Mouse (Mus musculus): ENCODE results near the gene Gm17428.
A peak's percentile ranks its signal among the peaks of the same experiment; 100 is the strongest.
"Not testable (repeated sequence)": the region's sequence is repeated elsewhere in the genome, so short reads cannot be mapped to it uniquely, and the experiment has no call there.

The Gm17428 gene

DNA sequence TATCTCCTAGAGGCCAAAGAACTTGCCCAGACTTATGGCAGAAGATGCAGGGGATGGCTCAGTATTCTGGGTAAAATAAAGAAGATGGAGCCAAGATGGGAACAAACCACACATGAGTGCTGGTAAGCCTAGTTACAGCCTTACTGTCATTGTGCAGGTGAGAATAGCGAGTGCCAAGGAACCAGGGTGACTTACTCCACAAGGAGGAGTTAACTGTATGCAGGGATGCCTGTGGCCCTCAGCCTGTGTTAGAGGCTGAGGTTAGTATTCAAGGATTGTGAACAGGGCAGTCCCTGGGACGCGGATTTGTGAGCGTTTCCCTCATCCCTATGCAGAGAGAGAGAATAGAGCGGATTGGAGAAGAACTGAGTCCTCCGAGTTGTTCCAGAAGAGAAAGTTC, 25.1 kb upstream of the Gm17428 start:
- no peak for DNase-seq (ENCODE audit: low read depth, low spot score)

DNA sequence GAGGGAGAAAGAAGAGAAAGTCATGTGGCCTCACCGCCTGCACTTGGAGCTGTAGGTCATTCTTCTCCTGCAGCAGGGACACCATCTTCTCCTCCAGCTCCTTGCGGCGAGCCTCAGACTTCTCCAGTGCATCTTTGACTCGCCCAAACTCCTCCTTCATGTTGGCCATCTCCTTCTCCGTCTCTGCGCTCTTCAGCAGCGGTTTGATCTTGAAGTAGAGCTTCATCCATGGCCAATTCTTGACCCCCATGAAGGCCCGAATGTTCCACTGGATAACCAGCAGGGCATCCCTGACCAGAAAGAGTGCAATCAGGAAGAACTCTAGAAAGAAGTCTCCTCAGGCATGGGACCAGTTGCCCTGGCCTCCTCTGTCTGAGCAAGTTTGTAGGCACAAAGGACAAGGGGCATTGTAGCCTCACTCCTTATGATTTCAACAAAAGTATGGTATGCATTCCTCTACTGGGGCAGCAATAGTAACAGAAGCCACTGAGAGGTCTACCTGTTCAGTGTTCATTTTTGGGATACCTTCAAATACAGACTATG, 23.0 kb upstream of the Gm17428 start:
- no peak for DNase-seq (ENCODE audit: low read depth, low spot score)

DNA sequence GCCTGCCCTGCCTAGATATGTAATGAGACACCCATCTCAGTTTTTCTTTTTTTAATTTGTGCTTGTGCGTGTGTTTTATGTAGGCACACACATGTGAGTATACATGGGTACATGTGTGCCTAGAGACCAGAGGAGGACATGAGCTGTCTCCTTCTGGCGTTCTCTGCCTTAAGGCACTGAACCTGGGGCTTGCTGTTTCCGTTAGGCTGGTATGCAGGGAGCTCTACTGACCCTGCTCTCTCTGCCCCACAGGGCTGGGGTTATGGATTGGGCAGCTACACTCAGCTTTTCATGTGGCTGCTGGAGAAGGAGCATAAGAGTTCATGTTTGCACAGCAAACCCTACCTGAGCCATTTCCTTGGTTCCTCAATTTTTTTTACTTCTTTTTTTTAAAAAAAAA, 22.3 kb upstream of the Gm17428 start:
- no peak for DNase-seq (ENCODE audit: low read depth, low spot score)

DNA sequence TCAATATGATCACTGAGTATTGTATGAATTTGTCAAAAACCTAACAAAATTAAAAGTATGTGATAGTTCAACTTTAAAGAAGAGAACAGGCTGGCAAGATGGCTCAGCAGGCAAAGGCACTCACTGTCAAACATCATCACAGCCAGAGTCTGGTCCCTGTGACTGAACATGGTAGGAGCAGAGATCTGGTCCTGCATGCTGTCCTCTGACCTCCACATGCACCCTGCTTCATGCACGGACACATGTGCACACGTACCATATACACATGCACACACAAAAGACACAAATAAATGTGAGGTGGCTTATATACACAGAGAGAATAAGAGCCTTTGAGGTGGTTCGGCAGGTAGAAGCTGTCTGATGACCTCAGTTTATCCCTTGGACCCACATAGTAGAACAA, 21.3 kb upstream of the Gm17428 start:
- DNase-seq (ENCODE audit: low read depth, low spot score): no peak

DNA sequence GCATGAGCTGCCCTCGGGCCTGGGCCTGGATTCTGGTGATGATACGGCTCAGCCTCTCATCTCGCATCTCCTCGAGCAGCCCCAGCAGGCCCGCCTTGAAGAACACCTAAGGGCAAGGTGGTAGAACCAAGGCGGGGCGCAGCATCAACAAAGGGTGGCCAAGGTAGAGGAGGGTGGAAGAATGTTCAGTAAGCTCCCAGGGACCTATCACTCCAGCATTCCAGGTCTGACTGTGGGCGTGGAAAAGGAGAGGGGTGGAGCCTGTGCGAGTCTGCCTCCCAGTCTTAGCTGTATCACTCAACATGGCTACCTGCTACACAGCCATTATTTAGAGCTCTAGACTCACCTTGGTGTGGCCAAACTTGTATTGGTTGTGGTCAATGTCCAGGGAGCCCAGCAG, 20.2 kb upstream of the Gm17428 start:
- DNase-seq (ENCODE audit: low read depth, low spot score): no peak

DNA sequence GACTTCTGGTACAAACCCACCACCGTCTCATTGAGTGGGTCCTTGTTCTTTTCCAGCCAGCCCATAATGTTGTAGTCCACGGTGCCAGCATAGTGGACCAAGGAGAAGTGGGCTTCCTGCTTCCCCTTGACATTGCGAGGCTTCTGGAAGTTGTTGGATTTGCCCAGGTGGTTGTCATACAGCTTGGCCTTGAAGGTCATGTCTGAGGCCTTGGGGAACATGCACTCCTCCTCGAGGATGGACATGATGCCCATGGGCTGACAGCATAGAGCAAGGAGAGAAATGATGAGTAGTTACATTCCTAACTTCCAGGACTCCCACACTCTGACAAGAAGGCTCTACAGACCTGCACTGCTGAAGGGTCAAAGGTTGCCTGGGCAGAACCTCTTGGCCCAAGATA, 18.2 kb upstream of the Gm17428 start:
- DNase-seq (ENCODE audit: low read depth, low spot score): no peak

DNA sequence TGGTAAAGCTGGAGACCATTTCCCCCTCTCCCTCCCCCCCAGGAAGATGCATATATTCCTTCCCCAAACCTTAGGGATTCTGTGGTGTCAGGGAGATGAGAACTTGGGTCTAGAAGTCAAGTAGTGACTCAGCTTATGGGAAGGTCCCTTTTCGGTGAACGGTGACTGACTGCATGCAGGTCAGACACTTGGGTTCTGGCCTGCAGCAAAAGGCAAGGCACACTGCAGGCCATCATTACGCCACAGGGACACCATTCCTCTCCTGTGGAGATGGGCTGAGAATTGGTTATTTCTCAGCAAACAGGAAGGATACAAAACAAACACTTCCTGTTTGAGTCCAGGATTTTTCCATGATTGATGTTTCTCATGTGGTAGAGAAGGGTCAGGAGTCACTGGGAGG, 17.5 kb upstream of the Gm17428 start:
- no peak for DNase-seq (ENCODE audit: low read depth, low spot score)

DNA sequence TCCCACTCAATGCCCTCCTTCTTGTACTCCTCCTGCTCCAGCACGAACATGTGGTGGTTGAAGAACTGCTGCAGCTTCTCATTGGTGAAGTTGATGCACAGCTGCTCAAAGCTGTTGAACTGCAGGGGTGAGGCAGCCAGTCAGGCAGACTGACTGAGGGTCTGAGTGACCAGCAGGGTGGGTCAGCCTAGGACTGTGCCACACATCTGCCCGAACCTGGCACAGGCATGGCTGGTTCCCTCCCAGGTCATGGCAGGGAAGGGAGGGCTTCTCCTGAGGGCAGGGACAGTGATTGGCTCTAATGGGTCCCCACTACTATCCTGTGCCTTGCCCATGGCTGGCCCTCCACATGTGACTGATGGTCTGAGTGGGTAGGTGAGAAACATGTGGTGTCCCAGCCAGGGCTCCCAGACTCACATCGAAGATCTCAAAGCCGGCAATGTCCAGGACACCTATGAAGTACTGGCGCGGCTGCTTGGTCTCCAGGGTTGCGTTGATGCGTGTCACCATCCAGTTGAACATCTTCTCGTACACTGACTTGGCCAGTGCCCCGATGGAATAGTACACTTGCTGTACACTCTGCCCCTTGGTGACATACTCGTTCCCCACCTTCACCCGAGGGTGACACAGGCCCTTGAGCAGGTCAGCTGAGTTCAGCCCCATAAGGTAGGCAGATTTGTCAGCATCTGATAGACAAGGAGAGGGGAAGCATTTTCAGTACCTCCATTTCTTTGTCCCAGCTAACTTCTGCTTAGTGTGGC, 16.7 kb upstream of the Gm17428 start:
- DNase-seq (ENCODE audit: low read depth, low spot score): not testable (repeated sequence)

DNA sequence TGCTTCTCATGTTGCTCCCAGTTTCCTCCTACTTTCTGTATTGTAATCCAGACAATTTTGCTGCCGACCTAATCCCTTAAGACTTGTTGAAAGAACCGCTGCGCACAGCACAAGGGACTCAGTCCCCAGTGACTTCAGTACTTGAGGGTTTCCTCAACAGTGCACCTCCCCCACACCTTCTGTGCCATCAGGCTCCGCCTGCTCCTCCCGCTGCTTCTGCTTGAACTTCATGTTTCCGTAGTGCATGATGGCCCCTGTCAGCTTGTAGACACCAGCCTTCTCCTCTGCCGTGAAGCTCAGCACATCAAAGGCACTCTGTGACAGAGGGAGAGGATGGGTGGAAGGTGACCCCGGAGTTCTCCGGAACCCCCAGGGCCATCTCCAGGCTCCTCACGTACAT, 16.0 kb upstream of the Gm17428 start:
- DNase-seq (ENCODE audit: low read depth, low spot score): no peak

DNA sequence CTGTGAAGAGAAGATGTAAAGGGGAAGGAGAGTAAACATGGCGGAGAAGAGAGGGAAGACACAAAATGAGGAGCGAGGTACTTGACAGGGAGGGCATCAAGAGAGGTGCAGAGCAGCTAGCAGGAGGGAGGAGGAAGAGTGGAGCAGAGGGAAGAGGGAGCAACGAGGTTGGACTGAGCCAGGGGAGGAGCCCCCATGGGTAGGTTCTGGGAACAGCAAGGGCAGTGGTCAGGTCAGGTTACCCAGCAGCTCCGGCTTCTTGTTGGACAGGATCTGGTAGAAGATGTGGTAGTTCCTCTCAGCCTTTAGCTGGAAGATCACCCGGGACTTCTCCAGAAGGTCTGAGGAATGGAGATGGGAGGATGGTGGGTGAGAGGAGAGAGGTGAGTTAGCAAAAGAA, 15.2 kb upstream of the Gm17428 start:
- no peak for DNase-seq (ENCODE audit: low read depth, low spot score)

DNA sequence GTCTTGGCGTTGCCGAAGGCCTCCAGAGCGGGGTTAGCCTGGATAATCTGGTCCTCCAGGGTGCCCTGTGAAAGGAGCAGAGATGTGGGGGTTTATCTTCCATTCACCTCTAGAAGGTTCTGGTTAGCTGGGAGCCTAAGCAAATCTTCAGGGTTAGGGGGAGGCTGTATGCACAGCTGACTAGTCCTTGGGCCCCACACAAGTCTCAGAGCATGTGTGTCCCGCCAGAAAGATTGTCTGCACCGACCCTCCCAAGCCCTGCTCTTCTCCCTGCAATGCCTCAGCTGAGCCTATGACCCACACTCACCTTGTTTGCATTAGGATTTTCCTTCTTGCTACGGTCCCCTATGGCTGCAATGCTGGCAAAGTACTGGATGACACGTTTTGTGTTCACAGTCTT, 14.0 kb upstream of the Gm17428 start:
- DNase-seq (ENCODE audit: low read depth, low spot score): no peak

DNA sequence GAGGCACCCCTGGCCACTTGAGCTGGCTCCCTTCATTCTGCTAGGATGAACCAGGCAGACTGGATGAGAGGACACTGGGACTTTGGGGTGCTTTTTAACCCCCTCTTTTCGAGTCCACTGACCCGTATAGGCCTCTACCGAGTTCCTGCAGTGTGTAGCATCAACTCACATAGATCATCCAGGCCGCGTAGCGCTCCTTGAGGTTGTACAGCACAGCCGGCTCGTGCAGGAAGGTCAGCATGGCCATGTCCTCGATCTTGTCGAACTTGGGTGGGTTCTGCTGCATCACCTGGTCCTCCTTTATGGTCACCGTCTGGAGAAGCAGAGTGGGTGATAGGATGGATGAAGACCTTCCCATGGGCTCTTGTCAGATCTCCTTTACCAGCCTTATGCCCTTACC, 13.0 kb upstream of the Gm17428 start:
- DNase-seq (ENCODE audit: low read depth, low spot score): no peak

DNA sequence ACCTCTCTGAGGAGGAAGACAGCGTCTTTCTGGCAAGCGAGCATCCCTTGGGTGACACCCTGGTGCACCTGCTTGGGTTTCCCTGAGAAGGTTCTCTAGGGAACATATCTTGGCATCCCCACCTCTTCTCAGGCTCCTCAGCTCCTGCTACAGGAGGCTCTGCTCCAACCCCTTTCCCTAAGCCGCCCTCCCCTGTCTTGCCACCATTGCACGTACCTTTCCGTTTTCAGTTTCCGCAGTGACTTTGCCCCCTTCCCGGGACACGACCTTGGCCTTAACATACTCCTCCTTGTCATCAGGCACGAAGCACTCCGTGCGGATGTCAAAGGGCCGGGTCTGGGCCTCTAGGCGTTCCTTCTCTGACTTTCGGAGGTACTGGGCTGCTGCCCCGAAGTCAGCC, 11.7 kb upstream of the Gm17428 start:
- no peak for DNase-seq (ENCODE audit: low read depth, low spot score)

DNA sequence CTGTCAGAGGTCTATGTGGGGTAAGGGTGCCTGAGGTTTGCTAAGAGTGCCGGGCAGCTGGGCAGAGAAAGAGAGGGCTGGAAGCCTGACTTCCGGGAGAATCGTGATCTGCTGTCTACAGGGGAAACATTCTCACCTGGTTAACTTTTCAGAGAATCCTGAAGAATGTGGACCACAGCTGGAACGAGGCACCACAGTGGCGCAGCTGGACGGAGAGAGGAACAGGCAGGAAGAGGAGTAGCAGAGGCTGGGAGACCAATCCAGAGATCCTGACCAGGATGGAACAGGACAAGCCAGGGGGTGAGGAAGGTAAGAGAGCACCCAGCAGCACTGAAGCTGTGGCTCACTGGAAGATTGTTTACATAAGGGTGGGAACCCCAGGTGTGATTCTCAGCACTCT, 11.1 kb upstream of the Gm17428 start:
- no peak for DNase-seq (ENCODE audit: low read depth, low spot score)

DNA sequence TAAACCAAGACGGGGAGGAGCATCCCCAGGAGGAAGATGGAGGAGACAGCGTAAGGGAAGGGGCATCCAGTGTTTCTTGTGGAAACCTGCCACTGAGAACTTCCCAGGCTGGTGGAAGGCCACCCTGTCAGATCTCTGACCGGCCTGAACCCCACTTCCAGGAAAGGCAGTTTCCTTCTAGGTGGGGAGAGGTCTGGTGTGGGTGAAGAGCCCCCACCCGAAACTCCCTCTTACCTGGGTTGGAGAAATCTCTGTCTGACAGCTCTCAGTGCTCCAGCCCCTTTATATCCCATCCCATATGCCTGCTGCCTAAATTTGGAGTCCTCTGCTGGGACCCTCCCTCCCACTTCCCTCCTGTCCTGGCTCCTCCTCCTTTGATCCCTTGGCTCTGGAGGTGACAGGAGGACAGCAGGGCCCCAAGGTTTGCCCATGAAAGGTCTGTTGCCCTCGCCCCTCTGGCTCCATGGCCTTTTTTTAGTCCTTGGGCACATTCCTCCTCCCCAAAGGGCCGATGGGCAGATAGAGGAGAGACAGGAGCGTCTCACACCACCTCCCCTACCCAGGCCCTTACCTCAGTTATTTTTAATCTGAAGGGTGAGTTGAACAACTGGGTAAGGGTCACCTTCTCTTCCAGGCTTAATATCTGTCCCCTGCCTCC, 10.3 kb upstream of the Gm17428 start, which contains the start of gene Myh6:
Myh6 (minus strand) TSS at position 608 of the 658 bp plus-strand sequence.
- DNase-seq (ENCODE audit: low read depth, low spot score): no peak

DNA sequence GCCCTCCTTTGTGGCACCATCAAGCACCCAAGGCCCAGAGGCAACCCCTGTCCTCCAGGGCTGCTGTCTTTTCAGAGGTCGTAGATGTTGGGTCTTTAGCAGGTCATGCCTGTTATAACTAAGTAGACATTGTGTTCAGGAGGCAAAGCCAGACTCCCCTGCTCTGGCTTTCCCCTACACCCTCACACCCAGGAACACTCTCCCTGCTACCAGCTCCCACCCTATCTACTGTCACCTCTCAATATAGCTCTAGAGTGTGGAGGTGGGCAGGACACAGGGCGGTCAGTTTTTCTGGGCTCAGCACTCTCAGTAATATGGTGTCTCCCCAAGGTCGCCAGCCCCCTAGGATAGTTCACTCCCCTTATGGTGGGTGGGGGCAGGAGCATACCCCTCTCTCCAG, 8.9 kb upstream of the Gm17428 start:
- DNase-seq (ENCODE audit: low read depth, low spot score): no peak

DNA sequence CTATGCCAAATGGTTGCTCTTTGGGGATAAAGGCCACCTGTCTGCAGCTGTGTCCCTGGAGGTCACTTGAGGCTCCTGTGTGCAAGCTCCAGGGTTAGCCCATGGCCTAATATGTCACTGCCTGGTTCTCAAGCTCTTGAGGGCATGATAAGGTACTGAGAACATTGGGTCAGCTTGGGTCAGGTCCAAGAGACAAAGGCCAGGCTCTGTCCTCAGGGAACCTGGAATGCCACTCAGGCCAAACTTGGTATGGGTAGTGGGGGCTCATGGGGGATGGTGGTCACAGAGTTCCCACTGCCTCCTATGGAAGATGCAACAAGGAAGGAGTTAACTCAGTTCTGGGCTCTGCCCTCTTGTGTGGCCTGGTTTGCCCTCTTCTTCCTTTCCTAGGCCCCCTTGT, 8.4 kb upstream of the Gm17428 start:
- DNase-seq (ENCODE audit: low read depth, low spot score): no peak

DNA sequence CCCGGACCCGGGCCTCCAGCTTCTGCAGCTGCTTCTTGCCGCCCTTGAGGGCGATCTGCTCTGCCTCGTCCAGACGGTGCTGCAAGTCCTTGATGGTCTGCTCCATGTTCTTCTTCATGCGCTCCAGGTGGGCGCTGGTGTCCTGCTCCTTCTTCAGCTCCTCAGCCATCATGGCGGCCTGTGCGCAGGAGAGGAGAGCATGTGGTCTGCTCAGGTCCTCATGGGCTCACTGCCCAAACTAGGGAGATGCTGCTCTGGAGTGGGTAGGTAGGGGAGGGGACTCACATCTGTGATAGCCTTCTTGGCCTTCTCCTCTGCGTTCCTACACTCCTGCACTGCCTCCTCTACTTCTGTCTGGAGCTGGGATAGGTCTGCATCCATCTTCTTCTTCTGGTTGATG, 3.9 kb upstream of the Gm17428 start:
- DNase-seq (ENCODE audit: low read depth, low spot score): not testable (repeated sequence)

DNA sequence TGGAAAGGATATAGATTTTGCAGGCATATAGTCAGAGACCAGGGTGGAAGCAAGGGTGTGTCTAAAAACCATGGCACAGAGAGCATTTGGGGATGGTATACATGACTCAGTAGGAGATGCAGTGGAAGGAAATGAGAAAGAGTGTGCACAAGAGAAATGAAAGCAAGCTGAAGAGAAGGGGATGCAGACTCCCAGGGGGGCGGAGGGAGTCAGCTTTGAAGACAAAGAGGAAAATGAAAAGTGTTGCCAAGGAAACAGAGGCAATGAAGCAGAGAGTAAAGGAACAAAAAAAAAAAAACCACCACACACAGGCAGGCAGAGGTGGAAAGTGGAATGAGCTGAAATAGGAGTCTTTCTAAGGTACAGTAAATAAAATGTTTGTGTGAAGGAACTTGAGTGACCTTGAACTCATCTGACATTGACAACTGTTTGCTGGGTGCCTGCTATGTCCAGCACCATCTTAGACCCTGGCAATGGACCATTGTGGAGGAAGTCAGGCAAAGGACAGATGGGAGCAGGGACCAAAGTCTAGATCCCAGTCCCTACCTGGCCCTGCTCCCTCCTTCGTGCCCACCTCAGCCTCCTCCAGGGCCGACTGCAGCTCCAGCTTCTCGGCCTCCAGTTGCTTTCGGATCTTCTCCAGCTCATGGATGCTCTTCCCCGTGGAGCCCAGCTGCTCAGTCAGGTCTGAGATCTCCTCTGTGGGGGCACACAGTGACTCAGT, 2.5 kb upstream of the Gm17428 start:
- DNase-seq (ENCODE audit: low read depth, low spot score): peak; percentile 74

DNA sequence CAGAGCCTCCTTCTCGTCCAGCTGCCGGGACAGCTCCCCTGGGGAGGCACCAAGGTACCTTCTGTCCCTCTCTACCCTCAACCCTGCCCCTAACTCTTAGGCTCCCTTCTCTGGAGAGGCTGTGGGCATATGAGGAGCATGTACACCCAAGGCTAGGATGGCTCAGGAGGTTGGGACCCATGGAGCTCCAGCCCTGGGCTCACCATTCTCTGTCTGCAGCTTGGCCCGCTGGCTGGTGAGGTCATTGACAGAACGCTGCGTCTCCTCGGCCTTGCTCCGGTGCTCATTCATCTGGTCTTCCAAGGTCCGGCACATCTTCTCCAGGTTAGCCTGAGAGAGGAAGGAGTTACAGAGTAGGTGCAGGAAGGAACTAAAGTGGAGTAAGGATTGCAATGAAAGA, 1.9 kb downstream of the Gm17428 start:
- DNase-seq (ENCODE audit: low read depth, low spot score): no peak

DNA sequence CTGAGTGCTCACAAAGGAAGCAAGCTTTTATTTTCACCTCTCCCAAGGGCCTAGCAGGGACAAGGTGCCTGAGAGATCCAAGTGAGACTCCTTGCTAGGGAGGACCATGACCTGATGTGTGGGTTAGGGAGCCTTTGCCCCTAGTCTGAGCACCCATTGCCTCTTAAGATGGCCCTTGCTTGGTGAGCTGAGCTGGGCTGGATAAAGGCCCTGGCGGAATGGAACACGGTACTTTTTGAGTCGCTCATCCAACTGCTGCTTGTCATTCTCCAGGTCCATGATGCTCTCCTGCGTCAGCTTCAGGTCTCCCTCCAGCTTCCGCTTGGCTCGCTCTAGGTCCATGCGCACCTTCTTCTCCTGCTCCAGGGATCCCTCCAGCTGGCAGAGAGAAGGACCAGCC, 5.2 kb downstream of the Gm17428 start:
- DNase-seq (ENCODE audit: low read depth, low spot score): no peak

DNA sequence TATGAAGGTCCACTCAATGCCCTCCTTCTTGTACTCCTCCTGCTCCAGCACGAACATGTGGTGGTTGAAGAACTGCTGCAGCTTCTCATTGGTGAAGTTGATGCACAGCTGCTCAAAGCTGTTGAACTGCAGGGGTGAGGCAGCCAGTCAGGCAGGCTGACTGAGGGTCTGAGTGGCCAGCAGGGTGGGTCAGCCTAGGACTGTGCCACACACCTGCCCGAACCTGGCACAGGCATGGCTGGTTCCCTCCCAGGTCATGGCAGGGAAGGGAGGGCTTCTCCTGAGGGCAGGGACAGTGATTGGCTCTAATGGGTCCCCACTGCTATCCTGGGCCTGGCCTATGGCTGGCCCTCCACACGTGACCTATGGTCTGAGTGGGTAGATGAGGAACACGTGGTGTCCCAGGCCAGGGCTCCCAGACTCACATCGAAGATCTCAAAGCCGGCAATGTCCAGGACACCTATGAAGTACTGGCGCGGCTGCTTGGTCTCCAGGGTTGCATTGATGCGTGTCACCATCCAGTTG, 11.7 kb downstream of the Gm17428 start:
- DNase-seq (ENCODE audit: low read depth, low spot score): not testable (repeated sequence)
